Mouse (Mus musculus) G1E (cell line): ENCODE measurements around the gene Caln1.

ENCODE experiments used
- CTCF ChIP-seq: IDR thresholded peaks from 2 replicates; pipeline ENCODE4 v1.5.1; 2012; ENCODE audit warnings: low read depth, low read length, inconsistent platforms, mixed read lengths
- GATA1 ChIP-seq: IDR thresholded peaks from 2 replicates; pipeline ENCODE4 v1.6.1; 2012; ENCODE audit warnings: borderline replicate concordance, low read length, inconsistent platforms, mixed read lengths
- GATA2 ChIP-seq: IDR thresholded peaks from 2 replicates; pipeline ENCODE4 v1.6.1; 2012; ENCODE audit warnings: low read depth, low read length, inconsistent platforms, borderline replicate concordance
- POLR2AphosphoS5 ChIP-seq: IDR thresholded peaks from 2 replicates; pipeline ENCODE4 v1.6.1; 2012; ENCODE audit warnings: low read depth, low read length, inconsistent platforms; ENCODE audit not compliant: insufficient replicate concordance
- TAL1 ChIP-seq: conservative IDR thresholded peaks from 2 replicates; pipeline ENCODE4 v1.6.1; 2012; ENCODE audit warnings: low read depth, low read length, inconsistent platforms, mixed read lengths

- TF ChIP-seq CTCF (no peak), GATA2 (no peak), GATA1 (no peak), TAL1 (no peak), POLR2AphosphoS5 (no peak)
These were observed 245.0 kb downstream of the Caln1 start for GRCm38 (mm10) chr5:130614209-130614608.
